Mouse (Mus musculus): ENCODE measurements around the gene Rbbp4. TPM values are rescaled to one million over a fixed set of nuclear protein-coding genes. Genes with fewer than 3 reads are reported as not detected.
A peak's percentile ranks its signal among the peaks of the same experiment; 100 is the strongest.

Gene Rbbp4
- total and polyA plus RNA-seq, 2 experiments from 2014 or later: 83.2 to 234 TPM

DNA sequence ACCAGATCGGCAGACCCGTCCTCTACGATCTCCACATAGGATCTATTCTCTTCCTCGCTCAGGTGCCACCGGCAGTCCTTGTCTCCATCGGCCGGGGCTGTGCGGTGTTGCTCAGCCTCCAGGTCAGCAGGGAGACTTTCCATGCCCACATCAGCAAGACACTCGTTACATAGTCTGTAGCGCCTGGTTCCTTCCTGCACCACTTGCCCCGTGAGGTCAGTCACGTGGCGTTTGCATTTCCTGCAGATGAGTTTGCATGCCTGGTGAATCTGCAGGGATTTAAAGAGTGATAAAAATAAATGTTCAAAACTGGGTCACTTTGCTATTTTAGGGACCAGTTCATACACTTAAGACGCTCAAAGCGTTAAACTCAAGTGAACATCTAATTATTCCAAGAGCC, 19.1 kb upstream of the Rbbp4 start:
- 80% methylated on average over 15 of the region's 15 CpGs for WGBS
- no peak for ATAC-seq
- no peak overlapping the region for H3K4me3 ChIP-seq (ENCODE audit: low read length)

GRCm38 (mm10) chr4:129353176-129353575, 18.0 kb upstream of the Rbbp4 start:
- H3K9ac ChIP-seq (replicated peaks; ENCODE audit: low read length): no peak overlapping the region
- no peak overlapping the region for H3K27ac ChIP-seq
- TF ChIP-seq CTCF (IDR thresholded peaks at IDR 0.05; ENCODE audit: low read depth): no peak
- no peak overlapping the region for H3K4me3 ChIP-seq (ENCODE audit: low read length)
- no peaks in the 10 kb centered on the region for H3K27me3 ChIP-seq (ENCODE audit: insufficient read depth, low read length)
- 90% methylated on average over 12 of the region's 12 CpGs for WGBS
- H3K4me2 ChIP-seq (ENCODE audit: low read depth, low read length): no peak overlapping the region
- DNase-seq (ENCODE audit: low spot score) (no peak), ATAC-seq (no peak)
- peaks cover 39% of the 10 kb centered on the region for H3K36me3 ChIP-seq (ENCODE audit: insufficient read depth, low read length)
- no peaks in the 10 kb centered on the region for H3K9me3 ChIP-seq (ENCODE audit: low read length)
- no peaks in the 10 kb centered on the region for H3K4me1 ChIP-seq (ENCODE audit: insufficient read depth, low read length)

More for the DNA sequence above, 19.1 kb upstream of the Rbbp4 start:
- H3K4me2 ChIP-seq (ENCODE audit: low read depth, low read length): no peak overlapping the region
- TF ChIP-seq CTCF (IDR thresholded peaks at IDR 0.05; ENCODE audit: low read depth): no peak
- DNase-seq (ENCODE audit: low spot score): peak; percentile 40
- no peaks in the 10 kb centered on the region for H3K27me3 ChIP-seq (ENCODE audit: insufficient read depth, low read length)
- H3K9ac ChIP-seq (replicated peaks; ENCODE audit: low read length): no peak overlapping the region
- peaks cover 44% of the 10 kb centered on the region for H3K36me3 ChIP-seq (ENCODE audit: insufficient read depth, low read length)
- no peak overlapping the region for H3K27ac ChIP-seq
- H3K4me1 ChIP-seq (ENCODE audit: insufficient read depth, low read length): no peaks in the 10 kb centered on the region
- H3K9me3 ChIP-seq (ENCODE audit: low read length): no peaks in the 10 kb centered on the region

- Histone ChIP-seq H3K36me3 (ENCODE audit: insufficient read depth, low read length) (peaks cover 27% of the 10 kb centered on the region), H3K9me3 (ENCODE audit: low read length) (no peaks in the 10 kb centered on the region), H3K9ac (replicated peaks; ENCODE audit: low read length) (no peak overlapping the region), H3K27me3 (ENCODE audit: insufficient read depth, low read length) (no peaks in the 10 kb centered on the region), H3K4me2 (ENCODE audit: low read depth, low read length) (no peak overlapping the region), H3K4me1 (ENCODE audit: insufficient read depth, low read length) (no peaks in the 10 kb centered on the region), H3K27ac (no peak overlapping the region), H3K4me3 (ENCODE audit: low read length) (no peak overlapping the region)
- DNase-seq (ENCODE audit: low spot score) (no peak), ATAC-seq (0 out of 2 replicates have a peak, but pooled peaks have one; percentile 35)
- TF ChIP-seq CTCF (IDR thresholded peaks at IDR 0.05; ENCODE audit: low read depth): no peak
- WGBS: 74% methylated on average over 6 of the region's 6 CpGs
These were observed 15.9 kb upstream of the Rbbp4 start for GRCm38 (mm10) chr4:129351111-129351510.

DNA sequence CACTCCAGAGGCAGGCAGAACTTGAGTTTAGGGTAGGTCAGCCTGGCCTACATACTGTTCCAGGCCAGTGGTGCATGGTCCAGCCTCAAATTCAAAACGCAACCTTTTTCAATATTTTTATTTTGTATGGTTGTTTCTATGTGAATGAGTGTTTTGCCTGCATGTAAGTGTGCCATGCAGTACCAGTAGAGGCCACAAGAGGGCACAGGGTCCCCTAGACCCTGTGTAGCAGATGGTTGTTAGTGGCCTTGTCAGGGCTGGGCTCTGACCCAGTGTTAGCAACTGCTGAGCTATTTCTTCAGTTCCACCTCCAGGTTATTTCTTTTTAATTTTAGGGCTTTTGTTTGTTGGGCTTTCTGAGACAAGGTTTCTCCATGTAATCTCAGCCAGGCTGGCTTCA, 15.5 kb upstream of the Rbbp4 start:
- Histone ChIP-seq H3K27ac (no peak overlapping the region), H3K27me3 (ENCODE audit: insufficient read depth, low read length) (no peaks in the 10 kb centered on the region), H3K4me2 (ENCODE audit: low read depth, low read length) (no peak overlapping the region), H3K4me1 (ENCODE audit: insufficient read depth, low read length) (no peaks in the 10 kb centered on the region), H3K36me3 (ENCODE audit: insufficient read depth, low read length) (peaks cover 23% of the 10 kb centered on the region), H3K9me3 (ENCODE audit: low read length) (no peaks in the 10 kb centered on the region), H3K4me3 (ENCODE audit: low read length) (no peak overlapping the region), H3K9ac (replicated peaks; ENCODE audit: low read length) (no peak overlapping the region)
- 12% methylated on average over 1 of the region's 1 CpGs for WGBS
- peak; percentile 84 for ATAC-seq
- peak; percentile 93 for DNase-seq (ENCODE audit: low spot score)
- peak; percentile 97 for TF ChIP-seq CTCF (IDR thresholded peaks at IDR 0.05; ENCODE audit: low read depth)

GRCm38 (mm10) chr4:129346481-129347154, 11.4 kb upstream of the Rbbp4 start:
- no peak overlapping the region for H3K4me3 ChIP-seq (ENCODE audit: low read length)
- H3K4me1 ChIP-seq (ENCODE audit: insufficient read depth, low read length): no peaks in the 10 kb centered on the region
- no peak overlapping the region for H3K9ac ChIP-seq (replicated peaks; ENCODE audit: low read length)
- no peak for ATAC-seq
- 77% methylated on average over 15 of the region's 15 CpGs for WGBS
- no peak for TF ChIP-seq CTCF (IDR thresholded peaks at IDR 0.05; ENCODE audit: low read depth)
- H3K4me2 ChIP-seq (ENCODE audit: low read depth, low read length): no peak overlapping the region
- H3K9me3 ChIP-seq (ENCODE audit: low read length): no peaks in the 10 kb centered on the region
- no peaks in the 10 kb centered on the region for H3K27me3 ChIP-seq (ENCODE audit: insufficient read depth, low read length)
- DNase-seq (ENCODE audit: low spot score): no peak
- H3K27ac ChIP-seq: no peak overlapping the region
- H3K36me3 ChIP-seq (ENCODE audit: insufficient read depth, low read length): peaks cover 13% of the 10 kb centered on the region; the same call in 1 of the 2 replicates

- no peaks in the 10 kb centered on the region for H3K4me1 ChIP-seq (ENCODE audit: insufficient read depth, low read length)
- no peak overlapping the region for H3K4me2 ChIP-seq (ENCODE audit: low read depth, low read length)
- no peak overlapping the region for H3K4me3 ChIP-seq (ENCODE audit: low read length)
- no peak overlapping the region for H3K9ac ChIP-seq (replicated peaks; ENCODE audit: low read length)
- no peak for TF ChIP-seq CTCF (IDR thresholded peaks at IDR 0.05; ENCODE audit: low read depth)
- DNase-seq (ENCODE audit: low spot score): no peak
- H3K27me3 ChIP-seq (ENCODE audit: insufficient read depth, low read length): no peaks in the 10 kb centered on the region
- peaks cover 15% of the 10 kb centered on the region; the same call in 1 of the 2 replicates for H3K36me3 ChIP-seq (ENCODE audit: insufficient read depth, low read length)
- no peaks in the 10 kb centered on the region for H3K9me3 ChIP-seq (ENCODE audit: low read length)
- 86% methylated on average over 2 of the region's 2 CpGs for WGBS
- no peak for ATAC-seq
- no peak overlapping the region for H3K27ac ChIP-seq
These were observed 7.5 kb upstream of the Rbbp4 start for GRCm38 (mm10) chr4:129342705-129343104.

DNA sequence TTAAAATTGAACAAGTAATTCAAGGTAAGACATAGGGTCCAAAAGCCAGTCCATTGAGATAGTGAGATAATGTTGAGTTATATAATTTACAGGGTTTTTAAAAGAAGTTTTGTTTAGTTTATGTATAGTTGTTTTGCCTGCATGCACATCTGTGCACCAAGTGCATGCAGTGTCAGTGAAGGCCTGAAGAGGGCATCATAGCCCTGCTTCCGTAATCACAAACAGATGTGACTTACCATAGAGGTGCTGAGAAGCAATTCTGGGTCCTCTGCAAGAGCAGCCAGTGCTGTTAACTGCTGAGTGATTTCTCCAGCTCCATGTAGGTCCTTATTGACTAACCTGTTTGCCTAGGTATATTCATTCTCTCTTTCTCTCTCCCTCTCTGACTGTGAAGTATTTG, 6.7 kb upstream of the Rbbp4 start:
- Histone ChIP-seq H3K4me1 (ENCODE audit: insufficient read depth, low read length) (no peaks in the 10 kb centered on the region), H3K4me3 (ENCODE audit: low read length) (no peak overlapping the region), H3K4me2 (ENCODE audit: low read depth, low read length) (no peak overlapping the region), H3K36me3 (ENCODE audit: insufficient read depth, low read length) (peaks cover 15% of the 10 kb centered on the region; the same call in 1 of the 2 replicates), H3K9me3 (ENCODE audit: low read length) (no peaks in the 10 kb centered on the region), H3K9ac (replicated peaks; ENCODE audit: low read length) (no peak overlapping the region), H3K27me3 (ENCODE audit: insufficient read depth, low read length) (no peaks in the 10 kb centered on the region), H3K27ac (no peak overlapping the region)
- ATAC-seq (no peak), DNase-seq (ENCODE audit: low spot score) (no peak)
- TF ChIP-seq CTCF (IDR thresholded peaks at IDR 0.05; ENCODE audit: low read depth): peak; percentile 27; the same call in 1 of the 2 replicates
- WGBS: 93% methylated on average over 1 of the region's 1 CpGs

Measured in hindbrain, postnatal 0 days (tissue).